Mouse (Mus musculus) MEL (cell line): ENCODE measurements around the gene Zfp36l1. TPM values are rescaled to one million over a fixed set of nuclear protein-coding genes. Genes with fewer than 3 reads are reported as not detected.

Experiments used
- DNase-seq: peaks from one replicate; pipeline ENCODE4 v3.0.0; 2011; ENCODE audit warnings: low read depth, low spot score
- H3K27ac ChIP-seq: 2 replicates; pipeline ENCODE4 v1.5.1; 2012; ENCODE audit warnings: low read depth, mild to moderate bottlenecking, control low read depth, low read length, moderate library complexity; ENCODE audit not compliant: control insufficient read depth
- H3K27me3 ChIP-seq, 2 experiments: fragments of 150-350 bp in 1 of 2; sonication (generic) in 1 of 2; 2 replicates each; pipeline ENCODE4 v1.6.1; 2012; ENCODE audit warnings: low read length in 2 of 2, mild to moderate bottlenecking in 2 of 2, improper control_type of control experiment in 1 of 2, moderate library complexity in 1 of 2; ENCODE audit not compliant: insufficient read depth in 2 of 2, control insufficient read depth in 1 of 2
- H3K36me3 ChIP-seq, 2 experiments: 2 replicates each; pipeline ENCODE4 v1.6.1; 2012 to 2014; ENCODE audit warnings: low read length in 2 of 2, improper control_type of control experiment in 1 of 2, inconsistent platforms in 1 of 2, mild to moderate bottlenecking in 1 of 2; ENCODE audit not compliant: insufficient read depth in 2 of 2, control insufficient read depth in 1 of 2
- H3K4me1 ChIP-seq, 2 experiments: fragments of 150-350 bp in 1 of 2; sonication (generic) in 1 of 2; 2 replicates each; pipeline ENCODE4 v1.6.1; 2012; ENCODE audit warnings: low read length in 2 of 2, improper control_type of control experiment in 1 of 2, mild to moderate bottlenecking in 1 of 2; ENCODE audit not compliant: insufficient read depth in 2 of 2, control insufficient read depth in 1 of 2
- H3K4me3 ChIP-seq, 2 experiments: fragments of 150-350 bp in 1 of 2; sonication (generic) in 1 of 2; 2 replicates each; pipeline ENCODE4 v1.5.1; 2012; ENCODE audit warnings: low read depth in 2 of 2, low read length in 2 of 2, mild to moderate bottlenecking in 2 of 2, moderate library complexity in 2 of 2, control low read depth in 1 of 2, improper control_type of control experiment in 1 of 2; ENCODE audit not compliant: control insufficient read depth in 1 of 2, insufficient read depth in 1 of 2
- H3K79me2 ChIP-seq: 2 replicates; pipeline ENCODE4 v1.6.1; 2012; ENCODE audit warnings: mild to moderate bottlenecking, low read length, moderate library complexity; ENCODE audit not compliant: control insufficient read depth, poor library complexity, insufficient read depth
- H3K9ac ChIP-seq: 2 replicates; pipeline ENCODE4 v1.6.1; 2012; ENCODE audit warnings: low read depth, mild to moderate bottlenecking, control low read depth, low read length, moderate library complexity; ENCODE audit not compliant: control insufficient read depth, poor library complexity, severe bottlenecking
- H3K9me3 ChIP-seq: fragments of 150-350 bp; sonication (generic); replicated peaks from 2 replicates; pipeline ENCODE4 v1.6.1; 2012; ENCODE audit warnings: mild to moderate bottlenecking, low read length, improper control_type of control experiment, moderate library complexity; ENCODE audit not compliant: insufficient read depth
- CHD1 ChIP-seq: IDR thresholded peaks from 2 replicates; pipeline ENCODE4 v1.6.1; 2012; ENCODE audit warnings: low read depth, mild to moderate bottlenecking, inconsistent platforms, low read length, improper control_type of control experiment
- CHD2 ChIP-seq: IDR thresholded peaks from 2 replicates; pipeline ENCODE4 v1.6.1; 2011; ENCODE audit warnings: low read length, improper control_type of control experiment
- ETS1 ChIP-seq: IDR thresholded peaks from 2 replicates; pipeline ENCODE4 v1.6.1; 2012; ENCODE audit warnings: low read depth, mild to moderate bottlenecking, inconsistent platforms, low read length, improper control_type of control experiment, moderate library complexity
- HCFC1 ChIP-seq: IDR thresholded peaks from 2 replicates; pipeline ENCODE4 v1.6.1; 2012; ENCODE audit warnings: low read depth, mild to moderate bottlenecking, inconsistent platforms, low read length, improper control_type of control experiment, moderate library complexity
- KAT2A ChIP-seq: conservative IDR thresholded peaks from 2 replicates; pipeline ENCODE4 v1.6.1; 2012; ENCODE audit warnings: low read depth, low read length, improper control_type of control experiment, inconsistent platforms
- MAX ChIP-seq: IDR thresholded peaks from 2 replicates; pipeline ENCODE4 v1.6.1; 2011; ENCODE audit warnings: low read length, improper control_type of control experiment
- MYB ChIP-seq: IDR thresholded peaks from 2 replicates; pipeline ENCODE4 v1.6.1; 2011; ENCODE audit warnings: mild to moderate bottlenecking, low read depth, low read length, improper control_type of control experiment
- MYC ChIP-seq: IDR thresholded peaks from 2 replicates; pipeline ENCODE4 v1.6.1; 2011; ENCODE audit warnings: low read depth, mild to moderate bottlenecking, low read length, improper control_type of control experiment, moderate library complexity
- NELFE ChIP-seq: IDR thresholded peaks from 2 replicates; pipeline ENCODE4 v1.6.1; 2011; ENCODE audit warnings: low read depth, low read length, improper control_type of control experiment
- NRF1 ChIP-seq: IDR thresholded peaks from 2 replicates; pipeline ENCODE4 v1.6.1; 2014; ENCODE audit warnings: low read depth, mild to moderate bottlenecking, inconsistent platforms, low read length, improper control_type of control experiment, moderate library complexity; ENCODE audit not compliant: poor library complexity, insufficient read depth, severe bottlenecking
- POLR2A ChIP-seq, 2 experiments: IDR thresholded peaks; 2 replicates each; pipeline ENCODE4 v1.6.1; 2011 to 2012; ENCODE audit warnings: low read length in 2 of 2, mild to moderate bottlenecking in 2 of 2, control low read depth in 1 of 2, improper control_type of control experiment in 1 of 2, low read depth in 1 of 2, moderate library complexity in 1 of 2; ENCODE audit not compliant: control insufficient read depth in 1 of 2, insufficient read depth in 1 of 2, poor library complexity in 1 of 2
- POLR2AphosphoS5 ChIP-seq: IDR thresholded peaks from 2 replicates; pipeline ENCODE4 v1.6.1; 2012; ENCODE audit warnings: low read depth, borderline replicate concordance, mild to moderate bottlenecking, inconsistent platforms, low read length, moderate library complexity, mixed read lengths
- RCOR1 ChIP-seq: IDR thresholded peaks from 2 replicates; pipeline ENCODE4 v1.6.1; 2012; ENCODE audit warnings: low read depth, mild to moderate bottlenecking, inconsistent platforms, low read length, improper control_type of control experiment
- SIN3A ChIP-seq: IDR thresholded peaks from 2 replicates; pipeline ENCODE4 v1.6.1; 2012; ENCODE audit warnings: low read length, improper control_type of control experiment, inconsistent platforms
- TCF12 ChIP-seq: IDR thresholded peaks from 2 replicates; pipeline ENCODE4 v1.6.1; 2014; ENCODE audit warnings: low read depth, mild to moderate bottlenecking, inconsistent platforms, low read length, improper control_type of control experiment, moderate library complexity
- UBTF ChIP-seq: IDR thresholded peaks from 2 replicates; pipeline ENCODE4 v1.6.1; 2012; ENCODE audit warnings: low read depth, mild to moderate bottlenecking, inconsistent platforms, low read length, improper control_type of control experiment, moderate library complexity, borderline replicate concordance; ENCODE audit not compliant: insufficient read depth
- USF1 ChIP-seq: IDR thresholded peaks from 2 replicates; pipeline ENCODE4 v1.6.1; 2014; ENCODE audit warnings: low read depth, mild to moderate bottlenecking, inconsistent platforms, low read length, improper control_type of control experiment, moderate library complexity
- ZC3H11A ChIP-seq: IDR thresholded peaks from 2 replicates; pipeline ENCODE4 v1.6.1; 2012; ENCODE audit warnings: low read depth, mild to moderate bottlenecking, inconsistent platforms, low read length, improper control_type of control experiment
- ZMIZ1 ChIP-seq: IDR thresholded peaks from 2 replicates; pipeline ENCODE4 v1.6.1; 2012; ENCODE audit warnings: low read depth, mild to moderate bottlenecking, inconsistent platforms, low read length, improper control_type of control experiment, moderate library complexity
- ZNF384 ChIP-seq: IDR thresholded peaks from 2 replicates; pipeline ENCODE4 v1.6.1; 2012; ENCODE audit warnings: low read depth, mild to moderate bottlenecking, inconsistent platforms, low read length, improper control_type of control experiment
- polyA plus RNA-seq, 2 experiments: library from polyadenylated mRNA; stranded (reverse) in 1 of 2; unstranded in 1 of 2; fragments of >175 nt in 1 of 2; fragments of >200 nt in 1 of 2; gene quantifications; 2 replicates each; pipeline versions ENCODE4 v1.2.1 to v1.2.4; 2012; ENCODE audit warnings: low replicate concordance in 2 of 2, low read depth in 1 of 2; ENCODE audit not compliant: insufficient read length in 2 of 2, insufficient read depth in 1 of 2, missing spikeins in 1 of 2
- total RNA-seq: library from RNA; depleted of rRNA; stranded (reverse); fragments of 300-350 nt; gene quantifications from 2 replicates; pipeline ENCODE4 v1.2.3, GENCODE M21; 2012

Gene Zfp36l1
- total and polyA plus RNA-seq, 3 experiments: 1.2 to 22.5 TPM; not detected in 1

DNA sequence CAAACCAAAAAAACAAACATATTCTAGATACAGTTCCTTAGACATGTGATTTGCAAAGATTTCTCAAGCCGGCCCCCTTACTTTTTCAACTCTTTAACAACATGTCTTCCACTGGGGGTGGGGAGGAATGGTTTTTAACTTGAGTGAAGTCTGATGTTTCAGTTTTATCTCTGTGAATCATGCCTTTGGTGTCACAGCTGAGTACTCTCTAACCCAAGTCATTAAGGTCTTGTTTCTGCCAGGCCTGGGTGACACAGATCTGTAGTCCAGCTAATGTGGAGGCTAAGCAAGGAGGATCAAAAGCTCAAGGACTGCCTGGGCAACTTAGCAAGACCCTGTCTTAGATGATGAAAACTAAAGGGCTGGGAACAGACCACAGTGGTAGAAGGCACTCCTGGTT, 5.8 kb upstream of the Zfp36l1 start:
- no peak overlapping the region for H3K9ac ChIP-seq
- no peak for DNase-seq
- H3K4me3 ChIP-seq: no peak overlapping the region
- no peak overlapping the region for H3K27ac ChIP-seq
- peaks cover 12% of the 10 kb centered on the region for H3K79me2 ChIP-seq
- no peaks in the 10 kb centered on the region for H3K9me3 ChIP-seq
- no peaks in the 10 kb centered on the region for H3K27me3 ChIP-seq
- TF ChIP-seq ZC3H11A: no peak
- no peak for TF ChIP-seq MYB
- no peak for TF ChIP-seq KAT2A
- no peak for TF ChIP-seq SIN3A
- TF ChIP-seq USF1: no peak
- H3K36me3 ChIP-seq: peaks cover 0 to 18% of the 10 kb centered on the region in 2 experiments; a peak in 2 of 4 replicates
- H3K4me1 ChIP-seq: peaks cover 2 to 11% of the 10 kb centered on the region in 2 experiments; a peak in 2 of 4 replicates

DNA sequence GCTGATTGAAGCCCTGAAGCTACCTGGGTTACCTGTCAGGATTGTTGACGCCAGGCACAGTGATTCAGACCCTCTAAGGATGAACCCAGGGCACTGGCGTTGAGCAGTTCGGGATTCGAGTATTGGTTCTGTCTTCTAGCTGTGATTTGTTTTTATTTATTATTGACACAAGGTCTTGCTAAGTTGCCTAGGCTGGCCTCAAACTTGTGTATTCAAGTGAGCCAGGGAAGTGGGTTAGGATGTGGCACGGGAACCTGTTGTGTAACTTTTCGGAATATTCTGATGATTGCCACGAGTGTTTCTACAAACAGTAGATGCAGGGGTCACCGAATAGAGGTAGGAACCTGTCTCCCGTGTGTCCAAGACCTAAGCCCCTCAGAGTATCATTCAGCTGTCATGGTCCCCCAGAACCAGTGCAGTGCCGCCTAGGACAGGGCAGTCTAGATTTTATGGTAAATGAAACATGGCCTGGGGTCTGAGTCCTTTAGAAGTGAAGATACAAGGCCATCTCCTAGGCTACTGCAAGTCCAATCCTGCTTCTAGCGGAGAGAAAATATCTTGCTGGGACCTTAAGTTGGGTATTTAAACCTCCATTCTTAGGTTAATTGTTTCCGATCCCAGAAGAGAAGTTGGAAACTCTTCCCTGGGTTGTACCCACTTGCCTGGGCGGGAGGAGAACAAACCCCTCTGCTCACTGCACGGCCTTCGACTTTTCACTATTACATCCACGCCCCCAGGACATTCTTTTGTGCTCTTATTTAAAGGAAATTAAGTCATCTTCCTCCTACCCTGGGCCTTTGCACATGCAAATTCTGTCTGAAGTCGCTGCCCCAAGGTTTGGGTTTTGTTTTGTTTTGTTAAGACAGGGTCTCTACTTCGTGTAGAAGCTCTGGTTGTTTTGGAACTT, 3.6 kb upstream of the Zfp36l1 start:
- TF ChIP-seq CHD1 (no peak), TCF12 (no peak), NRF1 (no peak), POLR2A (IDR thresholded peaks at IDR 0.05; ENCODE audit: control insufficient read depth in 1 of 2, insufficient read depth in 1 of 2, low read depth in 1 of 2, low read length in 2 of 2, poor library complexity in 1 of 2) (no peak), POLR2AphosphoS5 (no peak), ZNF384 (no peak), ETS1 (no peak), ZMIZ1 (no peak)
- H3K79me2 ChIP-seq: peaks cover 26% of the 10 kb centered on the region
- DNase-seq: no peak
- no peaks in the 10 kb centered on the region for H3K9me3 ChIP-seq
- H3K27me3 ChIP-seq: no peaks in the 10 kb centered on the region
- peaks cover 2 to 11% of the 10 kb centered on the region in 2 experiments; a peak in 2 of 4 replicates for H3K4me1 ChIP-seq
- peak overlapping the region; percentile 87 to 88 for H3K4me3 ChIP-seq
- peaks cover 0 to 18% of the 10 kb centered on the region in 2 experiments; a peak in 2 of 4 replicates for H3K36me3 ChIP-seq
- peak overlapping the region; percentile 62 for H3K27ac ChIP-seq
- peak overlapping the region; percentile 98 for H3K9ac ChIP-seq

DNA sequence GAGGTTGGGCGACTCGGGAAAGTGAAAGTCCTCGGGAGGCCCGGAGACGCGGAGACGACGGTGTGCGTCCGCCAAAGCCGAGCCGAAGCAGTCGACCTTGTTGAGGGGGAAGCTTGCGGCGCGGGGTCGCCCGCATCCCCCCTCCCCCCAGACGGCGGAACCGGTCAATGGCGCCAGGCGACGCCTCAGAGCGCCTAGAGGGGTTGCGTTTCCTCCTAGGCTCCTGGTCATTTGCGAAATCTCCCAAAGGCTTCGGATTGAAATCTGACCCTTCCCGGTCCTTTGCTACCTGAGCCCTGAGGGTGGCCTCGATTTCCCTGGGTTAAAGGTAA, 3.0 kb upstream of the Zfp36l1 start:
- Histone ChIP-seq H3K27me3 (no peaks in the 10 kb centered on the region), H3K36me3 (peaks cover 0 to 18% of the 10 kb centered on the region in 2 experiments; a peak in 2 of 4 replicates), H3K79me2 (peaks cover 32% of the 10 kb centered on the region), H3K27ac (peak overlapping the region; percentile 62), H3K4me3 (peak overlapping the region; percentile 87 to 88)
- DNase-seq: no peak
- TF ChIP-seq POLR2A (IDR thresholded peaks at IDR 0.05; ENCODE audit: control insufficient read depth in 1 of 2, insufficient read depth in 1 of 2, low read depth in 1 of 2, low read length in 2 of 2, poor library complexity in 1 of 2) (peak in 1 of 2 experiments; percentile 48; a peak in 2 of 4 replicates), TCF12 (0 out of 2 replicates have a peak, but pooled peaks have one; percentile 0), CHD2 (no peak), NELFE (peak; percentile 8; the same call in 1 of the 2 replicates), ZMIZ1 (no peak), RCOR1 (no peak), MYC (no peak), HCFC1 (no peak), MAX (0 out of 2 replicates have a peak, but pooled peaks have one; percentile 10), UBTF (no peak)
- TF ChIP-seq, all 39 proteins: peak for 4
- Histone ChIP-seq H3K9me3 (no peaks in the 10 kb centered on the region), H3K9ac (peak overlapping the region; percentile 98), H3K4me1 (peaks cover 2 to 11% of the 10 kb centered on the region in 2 experiments; a peak in 2 of 4 replicates)
